Mouse (Mus musculus) heart, embryonic 13.5 days (tissue): ENCODE data around the gene Ap3b1. TPM values are rescaled to one million over a fixed set of nuclear protein-coding genes. Genes with fewer than 3 reads are reported as not detected.
"Not testable (repeated sequence)": the region's sequence is repeated elsewhere in the genome, so short reads cannot be mapped to it uniquely, and the experiment has no call there.

Experiments
- ATAC-seq: fragments of 200-750 bp; cut with Nextera tagmentation; 2 replicates; pipeline ENCODE4 v1.8.0; 2017; ENCODE audit warnings: moderate TSS enrichment; ENCODE audit not compliant: insufficient number of reproducible peaks, low FRiP score, low TSS enrichment; ENCODE audit errors: extremely low read depth
- H3K27ac ChIP-seq: fragments of 300-500 bp; sonication (generic); replicated peaks from 2 replicates; pipeline ENCODE4 v1.5.1; 2015; ENCODE audit warnings: moderate library complexity, mild to moderate bottlenecking, inconsistent platforms
- H3K27me3 ChIP-seq: fragments of 300-500 bp; sonication (generic); replicated peaks from 2 replicates; pipeline ENCODE4 v1.6.1; 2015; ENCODE audit warnings: mild to moderate bottlenecking, inconsistent platforms
- H3K36me3 ChIP-seq: fragments of 300-500 bp; sonication (generic); 2 replicates; pipeline ENCODE4 v1.6.1; 2015; ENCODE audit warnings: mild to moderate bottlenecking, inconsistent platforms
- H3K4me1 ChIP-seq: fragments of 300-500 bp; sonication (generic); 2 replicates; pipeline ENCODE4 v1.6.1; 2015; ENCODE audit warnings: inconsistent platforms
- H3K4me2 ChIP-seq: fragments of 300-500 bp; sonication (generic); 2 replicates; pipeline ENCODE4 v1.6.1; 2015; ENCODE audit warnings: inconsistent platforms, mild to moderate bottlenecking, moderate library complexity
- H3K4me3 ChIP-seq: fragments of 300-500 bp; sonication (generic); 2 replicates; pipeline ENCODE4 v1.5.1; 2015; ENCODE audit warnings: moderate library complexity, mild to moderate bottlenecking, inconsistent platforms
- H3K9ac ChIP-seq: fragments of 300-500 bp; sonication (generic); 2 replicates; pipeline ENCODE4 v1.6.1; 2015; ENCODE audit warnings: inconsistent platforms, mild to moderate bottlenecking, moderate library complexity
- H3K9me3 ChIP-seq: fragments of 300-500 bp; sonication (generic); 2 replicates; pipeline ENCODE4 v1.6.1; 2016; ENCODE audit warnings: inconsistent platforms
- WGBS: fragments of 180-500 bp; shearing (Covaris S2); methylation state at CpG from one replicate; pipeline ENCODE4 v1.1.7; 2015; ENCODE audit warnings: mixed read lengths; 5-methylcytosine and 5-hydroxymethylcytosine counted together
- polyA plus RNA-seq: library from polyadenylated mRNA; unstranded; fragments of >200 nt; fragmentation: Nextera tagmentation; extraction: Ambion mirVana; gene quantifications from 2 replicates; pipeline ENCODE4 v1.2.1, GENCODE M21; 2015

The Ap3b1 gene
- polyA plus RNA-seq, 1 experiment from 2014 or later, result 29.4 TPM

DNA sequence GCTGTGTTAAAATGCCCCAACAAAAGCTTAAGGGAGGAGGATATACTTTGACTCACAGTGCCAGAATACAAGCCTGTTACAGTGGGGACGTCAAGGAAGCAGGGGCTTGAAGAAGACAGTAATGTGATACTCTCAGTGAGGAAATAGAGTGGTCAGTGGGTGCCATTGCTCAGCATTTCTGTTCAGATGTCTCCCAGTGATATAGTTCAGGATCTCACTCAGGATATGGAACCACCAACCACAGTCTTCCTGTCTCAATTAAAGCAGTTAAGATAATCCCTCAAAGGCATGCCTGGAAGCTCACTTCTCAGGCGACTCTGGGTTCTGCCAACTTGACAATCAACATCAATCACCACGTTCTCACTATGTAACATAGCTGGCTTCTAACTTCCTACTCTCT, 4.2 kb upstream of the Ap3b1 start:
- 66% methylated on average over 3 of the region's 3 CpGs for WGBS
- ATAC-seq, result no peak
- H3K4me1 ChIP-seq, result peaks cover 8% of the 10 kb centered on the region
- H3K9me3 ChIP-seq, result peaks cover 10% of the 10 kb centered on the region; the same call in 1 of the 2 replicates
- H3K4me2 ChIP-seq, result no peak overlapping the region
- no peaks in the 10 kb centered on the region for H3K27me3 ChIP-seq
- H3K36me3 ChIP-seq, result no peaks in the 10 kb centered on the region
- no peak overlapping the region for H3K9ac ChIP-seq
- H3K4me3 ChIP-seq, result no peak overlapping the region
- H3K27ac ChIP-seq, result no peak overlapping the region

DNA sequence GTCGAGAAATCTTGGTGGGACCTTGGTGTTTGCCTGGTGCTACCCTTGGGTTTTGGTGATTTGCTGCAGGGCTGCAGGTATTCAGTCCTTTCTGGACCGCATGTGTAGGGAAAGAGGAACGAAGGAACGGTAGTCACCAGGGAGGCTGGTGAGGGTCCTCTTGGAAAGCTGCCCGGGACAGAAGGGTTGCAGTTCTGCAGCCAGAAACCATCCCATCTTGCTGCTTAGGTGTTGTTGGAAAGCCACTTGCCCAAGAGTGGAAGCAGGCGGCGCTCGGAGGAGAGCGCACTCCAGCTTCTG, 709 bp upstream of the Ap3b1 start:
- Histone ChIP-seq H3K27ac (peak overlapping the region; percentile 83), H3K4me3 (peak overlapping the region; percentile 82), H3K4me2 (peak overlapping the region; percentile 89), H3K36me3 (no peaks in the 10 kb centered on the region), H3K9ac (peak overlapping the region; percentile 96), H3K4me1 (peaks cover 18% of the 10 kb centered on the region), H3K9me3 (peaks cover 10% of the 10 kb centered on the region; the same call in 1 of the 2 replicates), H3K27me3 (no peaks in the 10 kb centered on the region)
- WGBS, result under 1% methylated on average over 9 of the region's 9 CpGs
- no peak for ATAC-seq

DNA sequence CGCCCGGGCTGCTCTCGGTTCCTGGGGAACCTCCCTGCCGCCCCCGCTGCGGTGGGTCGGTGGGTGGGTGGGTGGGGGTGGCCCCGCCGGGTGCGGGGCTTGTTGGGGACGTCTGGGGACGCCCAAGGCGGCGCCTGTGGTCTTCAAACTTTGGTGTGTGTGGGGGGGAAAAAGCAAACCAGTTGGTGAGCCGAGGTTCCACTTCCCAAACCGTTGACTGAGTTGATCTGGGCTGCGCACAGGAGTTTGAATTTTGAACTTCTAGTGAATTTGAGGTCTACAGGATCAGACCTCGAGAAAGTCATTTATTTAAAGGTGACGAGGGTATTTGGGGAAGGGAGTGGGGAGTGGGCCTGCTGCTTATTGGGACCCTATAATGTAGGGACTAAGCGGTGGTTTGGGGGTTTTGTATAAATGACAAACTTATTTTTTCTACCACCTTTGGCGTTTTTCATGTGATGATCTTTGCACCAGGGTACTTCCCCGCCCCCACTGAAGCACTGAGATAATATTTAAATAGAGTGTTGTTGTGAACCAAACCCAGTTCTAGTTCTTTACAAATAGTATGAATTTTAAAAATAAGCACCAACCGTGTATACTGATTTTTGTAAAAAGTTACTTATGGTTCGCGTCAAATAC, 641 bp downstream of the Ap3b1 start:
- Histone ChIP-seq H3K36me3 (no peaks in the 10 kb centered on the region; the same call in 1 of the 2 replicates), H3K27me3 (no peaks in the 10 kb centered on the region), H3K9ac (peak overlapping the region; percentile 96), H3K9me3 (peaks cover 8% of the 10 kb centered on the region; the same call in 1 of the 2 replicates), H3K4me2 (peak overlapping the region; percentile 89), H3K4me1 (peaks cover 20% of the 10 kb centered on the region), H3K27ac (peak overlapping the region; percentile 83), H3K4me3 (peak overlapping the region; percentile 82)
- WGBS, result 14% methylated on average over 25 of the region's 25 CpGs
- ATAC-seq, result no peak

DNA sequence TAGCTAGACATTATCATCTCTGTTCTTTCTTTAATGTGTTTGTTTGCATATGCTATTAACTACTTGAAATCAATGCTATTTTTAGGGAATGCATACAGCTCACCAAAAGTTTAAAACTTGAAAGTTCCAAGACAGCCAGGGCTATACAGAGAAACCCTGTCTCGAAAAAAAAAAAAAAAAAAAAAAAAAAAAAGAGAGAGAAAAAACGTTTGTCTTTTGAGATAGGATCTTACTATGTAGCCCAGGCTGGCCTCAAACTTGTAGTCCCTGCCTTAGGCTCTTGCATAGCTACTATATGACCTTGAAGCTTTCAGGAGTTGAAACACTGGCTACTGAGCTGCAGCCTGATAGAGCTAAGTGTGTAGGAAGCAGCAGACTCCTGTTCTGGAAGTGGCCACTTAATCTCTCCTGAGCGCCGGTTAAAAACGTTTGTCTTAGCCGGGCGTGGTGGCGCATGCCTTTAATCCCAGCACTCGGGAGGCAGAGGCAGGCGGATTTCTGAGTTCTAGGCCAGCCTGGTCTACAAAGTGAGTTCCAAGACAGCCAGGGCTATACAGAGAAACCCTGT, 2.3 kb downstream of the Ap3b1 start:
- H3K4me1 ChIP-seq, result peaks cover 34% of the 10 kb centered on the region
- H3K4me2 ChIP-seq, H3K36me3 ChIP-seq, H3K4me3 ChIP-seq, H3K27ac ChIP-seq, ATAC-seq, H3K9me3 ChIP-seq, H3K9ac ChIP-seq, H3K27me3 ChIP-seq: not testable (repeated sequence)
- 73% methylated on average over 10 of the region's 10 CpGs for WGBS

DNA sequence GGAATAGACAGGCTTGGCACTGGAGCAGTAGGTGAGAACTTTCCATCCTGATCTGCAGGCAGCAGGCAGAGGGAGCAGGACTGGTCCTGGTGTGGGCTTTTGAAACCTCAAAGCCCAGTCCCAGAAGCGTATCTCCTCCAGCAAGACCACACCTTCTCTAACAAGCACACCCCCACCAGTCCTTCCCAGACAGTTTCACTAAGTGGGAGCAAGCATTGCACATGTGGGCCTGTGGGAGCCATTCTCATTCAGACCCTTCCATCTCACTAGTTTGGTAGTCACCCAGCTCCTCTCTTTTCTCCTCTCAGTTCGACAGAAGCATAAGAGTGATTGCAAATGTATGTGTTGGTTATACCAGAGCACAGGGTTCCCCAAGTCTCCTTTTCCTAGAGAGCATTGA, 5.6 kb downstream of the Ap3b1 start:
- no peak overlapping the region for H3K4me2 ChIP-seq
- peaks cover 29% of the 10 kb centered on the region for H3K4me1 ChIP-seq
- no peaks in the 10 kb centered on the region for H3K9me3 ChIP-seq
- no peaks in the 10 kb centered on the region for H3K27me3 ChIP-seq
- H3K36me3 ChIP-seq, result no peaks in the 10 kb centered on the region; the same call in 1 of the 2 replicates
- H3K27ac ChIP-seq, result no peak overlapping the region
- no peak overlapping the region for H3K4me3 ChIP-seq
- H3K9ac ChIP-seq, result no peak overlapping the region
- WGBS, result 92% methylated on average over 2 of the region's 2 CpGs
- ATAC-seq, result no peak

DNA sequence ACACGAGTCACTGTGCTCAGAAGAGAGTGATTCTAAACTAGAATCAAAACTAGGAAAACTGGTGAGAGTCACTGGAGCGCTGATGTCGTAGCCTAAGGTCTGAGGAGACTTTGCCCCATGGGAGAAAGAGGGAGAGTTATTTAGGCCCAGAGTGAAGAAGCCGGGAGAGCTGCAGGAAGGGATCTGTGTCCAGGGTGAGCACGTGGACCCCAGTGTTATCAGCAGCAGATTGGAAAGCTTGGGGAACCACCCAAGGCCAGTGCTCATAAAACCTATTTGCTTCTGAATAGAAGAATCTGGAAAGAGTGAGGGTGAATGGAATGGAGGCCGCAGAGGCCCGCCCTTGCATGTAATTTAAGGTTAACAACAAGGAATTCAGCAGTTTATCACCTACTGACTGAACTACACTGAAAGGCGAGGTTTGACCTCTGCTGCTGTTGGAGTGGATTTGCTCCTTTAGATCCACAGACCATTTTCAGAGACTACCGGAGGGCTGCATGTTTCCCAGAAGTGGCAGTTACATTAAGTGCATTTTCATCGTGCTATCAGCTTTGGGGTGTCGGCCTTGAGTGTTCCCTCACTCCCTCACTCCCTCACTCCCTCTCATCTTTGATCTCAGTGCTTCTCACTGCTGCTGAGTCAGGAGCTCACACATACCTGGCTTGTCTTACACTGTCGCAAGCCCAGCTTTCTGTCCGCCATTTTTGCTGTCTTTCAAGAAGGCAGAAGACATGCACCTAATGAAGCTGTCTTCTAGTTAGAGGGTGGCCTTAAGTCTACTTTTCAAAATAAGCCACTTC, 6.5 kb downstream of the Ap3b1 start:
- Histone ChIP-seq H3K4me1 (peaks cover 19% of the 10 kb centered on the region), H3K27ac (no peak overlapping the region), H3K4me2 (no peak overlapping the region), H3K36me3 (peaks cover 5% of the 10 kb centered on the region), H3K27me3 (no peaks in the 10 kb centered on the region), H3K9me3 (no peaks in the 10 kb centered on the region), H3K9ac (no peak overlapping the region), H3K4me3 (no peak overlapping the region)
- no peak for ATAC-seq
- 61% methylated on average over 13 of the region's 13 CpGs for WGBS

DNA sequence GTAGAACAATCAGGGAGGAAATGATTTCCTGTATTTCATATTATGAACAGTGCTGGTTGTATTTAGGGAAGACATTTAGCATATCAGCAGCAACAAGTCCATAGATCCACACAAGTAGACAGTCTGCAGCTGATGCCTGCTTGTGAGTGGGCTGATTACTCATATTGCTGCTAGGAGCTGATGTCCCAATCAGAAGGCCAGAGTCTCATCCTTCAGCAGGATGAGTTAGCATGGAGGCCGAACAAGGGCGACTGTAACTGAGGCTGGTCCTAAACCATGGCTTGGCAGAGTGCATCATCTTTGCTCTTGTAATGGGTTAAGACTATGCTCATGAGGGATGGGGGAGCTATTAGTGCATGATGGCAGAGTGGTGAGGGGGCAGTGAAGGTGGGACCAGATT, 9.1 kb downstream of the Ap3b1 start:
- H3K4me2 ChIP-seq, result no peak overlapping the region
- no peak for ATAC-seq
- H3K36me3 ChIP-seq, result peaks cover 12% of the 10 kb centered on the region
- no peak overlapping the region for H3K9ac ChIP-seq
- no peak overlapping the region for H3K4me3 ChIP-seq
- 96% methylated on average over 2 of the region's 2 CpGs for WGBS
- H3K27ac ChIP-seq, result no peak overlapping the region
- H3K27me3 ChIP-seq, result no peaks in the 10 kb centered on the region
- H3K4me1 ChIP-seq, result peaks cover 23% of the 10 kb centered on the region
- H3K9me3 ChIP-seq, result no peaks in the 10 kb centered on the region

DNA sequence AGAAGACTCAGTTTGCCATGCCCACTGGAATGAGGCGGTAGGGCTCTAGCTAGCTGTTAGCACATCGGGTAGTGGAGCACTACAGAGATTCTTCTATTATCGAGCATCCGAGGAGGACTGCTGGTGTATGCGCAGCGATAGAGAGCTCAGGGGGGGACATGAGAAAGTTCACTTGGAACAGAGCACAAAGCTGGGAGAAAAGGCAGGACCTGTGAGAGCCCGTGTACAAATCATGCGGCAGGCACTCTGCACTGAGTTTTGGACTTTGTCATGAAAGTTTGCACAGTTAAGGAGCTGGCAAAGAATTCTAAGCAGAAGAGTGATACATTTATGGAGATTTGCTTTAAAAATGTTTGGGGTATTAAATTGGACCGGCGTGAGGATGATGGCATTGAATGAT, 11.8 kb downstream of the Ap3b1 start:
- Histone ChIP-seq H3K36me3 (peaks cover 12% of the 10 kb centered on the region; the same call in 1 of the 2 replicates), H3K4me2 (no peak overlapping the region), H3K4me1 (peaks cover 10% of the 10 kb centered on the region), H3K4me3 (no peak overlapping the region), H3K9me3 (no peaks in the 10 kb centered on the region), H3K27ac (no peak overlapping the region), H3K27me3 (no peaks in the 10 kb centered on the region), H3K9ac (no peak overlapping the region)
- ATAC-seq, result no peak
- 85% methylated on average over 10 of the region's 10 CpGs for WGBS

DNA sequence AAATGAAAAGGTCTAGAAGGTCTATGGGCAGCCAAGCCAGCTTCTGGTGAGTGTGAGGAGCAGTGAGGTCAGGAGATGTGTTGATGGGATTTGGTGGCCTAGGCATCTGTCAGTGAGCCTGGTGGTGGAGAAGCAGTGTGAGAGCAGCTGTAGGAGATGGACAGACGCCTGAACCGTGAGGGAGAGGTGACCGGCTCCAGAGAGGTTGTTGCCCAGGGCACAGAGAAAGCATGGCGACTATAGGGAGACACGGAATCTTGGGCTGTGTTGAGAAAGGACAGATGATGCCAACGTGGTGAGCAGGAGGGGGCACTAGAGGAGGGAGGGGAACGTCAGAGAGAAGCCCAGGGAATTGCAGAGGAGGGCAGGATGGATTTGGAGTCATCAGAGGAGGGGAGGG, 13.3 kb downstream of the Ap3b1 start:
- no peak overlapping the region for H3K27ac ChIP-seq

DNA sequence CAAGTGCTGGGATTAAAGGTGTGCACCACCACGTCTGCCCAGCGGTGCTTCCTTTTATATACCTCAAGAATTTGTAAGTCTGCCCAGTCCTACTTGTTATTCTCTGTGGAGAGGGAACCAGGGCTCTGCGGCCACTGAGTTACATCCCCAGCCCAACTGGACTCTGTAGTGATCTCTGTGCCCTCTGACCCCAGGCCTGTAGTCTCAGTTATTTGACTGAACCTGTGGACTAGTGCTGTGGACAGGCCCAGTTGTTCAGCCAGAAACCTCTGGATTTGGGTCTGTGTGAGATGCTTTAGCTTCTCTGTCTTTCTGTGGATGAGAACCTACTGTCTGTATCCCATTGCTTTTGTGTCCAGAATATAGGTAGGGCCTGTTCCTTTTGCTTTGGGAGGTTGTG, 15.4 kb downstream of the Ap3b1 start:
- Histone ChIP-seq H3K9ac (no peak overlapping the region), H3K4me1 (peaks cover 24% of the 10 kb centered on the region), H3K27ac (no peak overlapping the region), H3K9me3 (no peaks in the 10 kb centered on the region), H3K36me3 (peaks cover 12% of the 10 kb centered on the region; the same call in 1 of the 2 replicates), H3K4me3 (no peak overlapping the region), H3K4me2 (no peak overlapping the region), H3K27me3 (no peaks in the 10 kb centered on the region)
- ATAC-seq, result no peak
- 96% methylated on average over 3 of the region's 3 CpGs for WGBS

More for the DNA sequence above, 13.3 kb downstream of the Ap3b1 start:
- Histone ChIP-seq H3K4me2 (no peak overlapping the region), H3K9ac (no peak overlapping the region), H3K36me3 (peaks cover 12% of the 10 kb centered on the region; the same call in 1 of the 2 replicates), H3K4me3 (no peak overlapping the region), H3K27me3 (no peaks in the 10 kb centered on the region), H3K9me3 (no peaks in the 10 kb centered on the region), H3K4me1 (peaks cover 7% of the 10 kb centered on the region; the same call in 1 of the 2 replicates)
- 74% methylated on average over 7 of the region's 7 CpGs for WGBS
- no peak for ATAC-seq

DNA sequence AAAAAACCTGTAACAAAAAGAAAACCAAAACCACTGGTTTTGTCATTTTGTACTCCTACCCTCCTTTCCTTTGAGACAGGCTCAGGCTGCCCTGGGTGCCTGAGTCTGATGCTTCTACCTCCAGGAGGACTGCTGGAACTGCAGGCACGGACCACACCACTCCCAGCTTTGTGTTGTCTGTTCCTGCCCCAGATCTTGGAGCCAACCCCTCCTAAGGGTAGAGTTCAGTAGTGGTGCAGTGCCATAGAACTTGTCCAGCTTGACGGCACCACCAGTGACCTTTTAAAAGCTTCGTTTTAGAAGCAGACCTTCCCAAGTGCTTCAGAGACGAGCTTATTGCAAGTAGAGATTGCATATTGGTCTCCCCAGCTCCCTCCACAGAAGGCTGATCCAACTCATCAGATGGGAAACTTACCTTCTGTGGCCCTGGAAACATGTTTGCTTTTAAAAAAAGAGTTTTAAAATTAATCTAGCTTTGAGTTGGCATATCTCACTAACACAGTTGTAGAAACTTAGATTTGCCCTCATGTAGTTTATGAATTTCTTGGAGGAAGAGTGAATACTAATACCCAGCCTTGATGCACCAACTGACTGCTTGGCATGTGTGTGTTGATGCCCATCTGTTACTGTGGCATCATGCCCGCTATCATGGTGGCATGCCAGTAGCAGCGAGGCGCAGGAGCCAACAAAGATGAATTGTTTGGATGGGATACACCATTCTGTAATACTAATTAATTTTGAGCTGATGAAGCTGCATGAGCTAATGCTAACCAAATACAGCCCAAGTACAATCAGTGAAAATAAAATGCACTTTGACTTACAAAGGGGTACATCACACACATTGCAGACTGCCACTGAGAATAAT, 17.0 kb downstream of the Ap3b1 start:
- no peaks in the 10 kb centered on the region for H3K9me3 ChIP-seq
- H3K27me3 ChIP-seq, result no peaks in the 10 kb centered on the region
- no peak overlapping the region for H3K9ac ChIP-seq
- WGBS, result 77% methylated on average over 7 of the region's 7 CpGs
- no peak overlapping the region for H3K4me3 ChIP-seq
- peaks cover 2% of the 10 kb centered on the region; the same call in 1 of the 2 replicates for H3K36me3 ChIP-seq
- peaks cover 25% of the 10 kb centered on the region for H3K4me1 ChIP-seq
- H3K4me2 ChIP-seq, result no peak overlapping the region
- ATAC-seq, result no peak
- H3K27ac ChIP-seq, result no peak overlapping the region
